Mouse (Mus musculus) MEL (cell line): ENCODE measurements around the gene Gm49396. TPM values are rescaled to one million over a fixed set of nuclear protein-coding genes. Genes with fewer than 3 reads are reported as not detected.
A peak's percentile ranks its signal among the peaks of the same experiment; 100 is the strongest.

ENCODE experiments used
- DNase-seq: peaks from one replicate; pipeline ENCODE4 v3.0.0; 2011; ENCODE audit warnings: low read depth, low spot score
- H3K27ac ChIP-seq: 2 replicates; pipeline ENCODE4 v1.5.1; 2012; ENCODE audit warnings: low read depth, mild to moderate bottlenecking, control low read depth, low read length, moderate library complexity; ENCODE audit not compliant: control insufficient read depth
- H3K27me3 ChIP-seq, 2 experiments: fragments of 150-350 bp in 1 of 2; sonication (generic) in 1 of 2; 2 replicates each; pipeline ENCODE4 v1.6.1; 2012; ENCODE audit warnings: low read length in 2 of 2, mild to moderate bottlenecking in 2 of 2, improper control_type of control experiment in 1 of 2, moderate library complexity in 1 of 2; ENCODE audit not compliant: insufficient read depth in 2 of 2, control insufficient read depth in 1 of 2
- H3K36me3 ChIP-seq, 2 experiments: 2 replicates each; pipeline ENCODE4 v1.6.1; 2012 to 2014; ENCODE audit warnings: low read length in 2 of 2, improper control_type of control experiment in 1 of 2, inconsistent platforms in 1 of 2, mild to moderate bottlenecking in 1 of 2; ENCODE audit not compliant: insufficient read depth in 2 of 2, control insufficient read depth in 1 of 2
- H3K4me1 ChIP-seq, 2 experiments: fragments of 150-350 bp in 1 of 2; sonication (generic) in 1 of 2; 2 replicates each; pipeline ENCODE4 v1.6.1; 2012; ENCODE audit warnings: low read length in 2 of 2, improper control_type of control experiment in 1 of 2, mild to moderate bottlenecking in 1 of 2; ENCODE audit not compliant: insufficient read depth in 2 of 2, control insufficient read depth in 1 of 2
- H3K4me3 ChIP-seq, 2 experiments: fragments of 150-350 bp in 1 of 2; sonication (generic) in 1 of 2; 2 replicates each; pipeline ENCODE4 v1.5.1; 2012; ENCODE audit warnings: low read depth in 2 of 2, low read length in 2 of 2, mild to moderate bottlenecking in 2 of 2, moderate library complexity in 2 of 2, control low read depth in 1 of 2, improper control_type of control experiment in 1 of 2; ENCODE audit not compliant: control insufficient read depth in 1 of 2, insufficient read depth in 1 of 2
- H3K79me2 ChIP-seq: 2 replicates; pipeline ENCODE4 v1.6.1; 2012; ENCODE audit warnings: mild to moderate bottlenecking, low read length, moderate library complexity; ENCODE audit not compliant: control insufficient read depth, poor library complexity, insufficient read depth
- H3K9ac ChIP-seq: 2 replicates; pipeline ENCODE4 v1.6.1; 2012; ENCODE audit warnings: low read depth, mild to moderate bottlenecking, control low read depth, low read length, moderate library complexity; ENCODE audit not compliant: control insufficient read depth, poor library complexity, severe bottlenecking
- H3K9me3 ChIP-seq: fragments of 150-350 bp; sonication (generic); replicated peaks from 2 replicates; pipeline ENCODE4 v1.6.1; 2012; ENCODE audit warnings: mild to moderate bottlenecking, low read length, improper control_type of control experiment, moderate library complexity; ENCODE audit not compliant: insufficient read depth
- BHLHE40 ChIP-seq: IDR thresholded peaks from 2 replicates; pipeline ENCODE4 v1.6.1; 2012; ENCODE audit warnings: low read depth, mild to moderate bottlenecking, inconsistent platforms, low read length, improper control_type of control experiment, borderline replicate concordance
- CHD1 ChIP-seq: IDR thresholded peaks from 2 replicates; pipeline ENCODE4 v1.6.1; 2012; ENCODE audit warnings: low read depth, mild to moderate bottlenecking, inconsistent platforms, low read length, improper control_type of control experiment
- CHD2 ChIP-seq: IDR thresholded peaks from 2 replicates; pipeline ENCODE4 v1.6.1; 2011; ENCODE audit warnings: low read length, improper control_type of control experiment
- CTCF ChIP-seq, 3 experiments: IDR thresholded peaks in 2 of 3; conservative IDR thresholded peaks in 1 of 3; 2 replicates each; pipeline ENCODE4 v1.5.1; 2011 to 2012; ENCODE audit warnings: low read length in 3 of 3, low read depth in 2 of 3, mild to moderate bottlenecking in 2 of 3, improper control_type of control experiment in 1 of 3, inconsistent platforms in 1 of 3, mixed read lengths in 1 of 3, moderate library complexity in 1 of 3; ENCODE audit not compliant: control insufficient read depth in 1 of 3, insufficient read depth in 1 of 3, poor library complexity in 1 of 3, severe bottlenecking in 1 of 3
- E2F4 ChIP-seq: IDR thresholded peaks from 2 replicates; pipeline ENCODE4 v1.6.1; 2011; ENCODE audit warnings: low read depth, low read length, improper control_type of control experiment, borderline replicate concordance
- ELF1 ChIP-seq: IDR thresholded peaks from 2 replicates; pipeline ENCODE4 v1.6.1; 2014; ENCODE audit warnings: low read depth, mild to moderate bottlenecking, inconsistent platforms, low read length, improper control_type of control experiment, moderate library complexity
- ETS1 ChIP-seq: IDR thresholded peaks from 2 replicates; pipeline ENCODE4 v1.6.1; 2012; ENCODE audit warnings: low read depth, mild to moderate bottlenecking, inconsistent platforms, low read length, improper control_type of control experiment, moderate library complexity
- GABPA ChIP-seq: IDR thresholded peaks from 2 replicates; pipeline ENCODE4 v1.6.1; 2012; ENCODE audit warnings: low read depth, mild to moderate bottlenecking, inconsistent platforms, low read length, improper control_type of control experiment, moderate library complexity
- GATA1 ChIP-seq: IDR thresholded peaks from 2 replicates; pipeline ENCODE4 v1.6.1; 2011; ENCODE audit warnings: low read depth, low read length, improper control_type of control experiment
- HCFC1 ChIP-seq: IDR thresholded peaks from 2 replicates; pipeline ENCODE4 v1.6.1; 2012; ENCODE audit warnings: low read depth, mild to moderate bottlenecking, inconsistent platforms, low read length, improper control_type of control experiment, moderate library complexity
- KAT2A ChIP-seq: conservative IDR thresholded peaks from 2 replicates; pipeline ENCODE4 v1.6.1; 2012; ENCODE audit warnings: low read depth, low read length, improper control_type of control experiment, inconsistent platforms
- MAX ChIP-seq: IDR thresholded peaks from 2 replicates; pipeline ENCODE4 v1.6.1; 2011; ENCODE audit warnings: low read length, improper control_type of control experiment
- MAZ ChIP-seq: IDR thresholded peaks from 2 replicates; pipeline ENCODE4 v1.6.1; 2012; ENCODE audit warnings: low read depth, mild to moderate bottlenecking, inconsistent platforms, low read length, improper control_type of control experiment
- MXI1 ChIP-seq: IDR thresholded peaks from 2 replicates; pipeline ENCODE4 v1.6.1; 2011; ENCODE audit warnings: mild to moderate bottlenecking, low read depth, low read length, improper control_type of control experiment
- MYC ChIP-seq: IDR thresholded peaks from 2 replicates; pipeline ENCODE4 v1.6.1; 2011; ENCODE audit warnings: low read depth, mild to moderate bottlenecking, low read length, improper control_type of control experiment, moderate library complexity
- NRF1 ChIP-seq: IDR thresholded peaks from 2 replicates; pipeline ENCODE4 v1.6.1; 2014; ENCODE audit warnings: low read depth, mild to moderate bottlenecking, inconsistent platforms, low read length, improper control_type of control experiment, moderate library complexity; ENCODE audit not compliant: poor library complexity, insufficient read depth, severe bottlenecking
- POLR2A ChIP-seq, 2 experiments: IDR thresholded peaks; 2 replicates each; pipeline ENCODE4 v1.6.1; 2011 to 2012; ENCODE audit warnings: low read length in 2 of 2, mild to moderate bottlenecking in 2 of 2, control low read depth in 1 of 2, improper control_type of control experiment in 1 of 2, low read depth in 1 of 2, moderate library complexity in 1 of 2; ENCODE audit not compliant: control insufficient read depth in 1 of 2, insufficient read depth in 1 of 2, poor library complexity in 1 of 2
- POLR2AphosphoS2 ChIP-seq: IDR thresholded peaks from 2 replicates; pipeline ENCODE4 v1.6.1; 2011; ENCODE audit warnings: low read length, improper control_type of control experiment
- RAD21 ChIP-seq: IDR thresholded peaks from 2 replicates; pipeline ENCODE4 v1.6.1; 2011; ENCODE audit warnings: mild to moderate bottlenecking, low read depth, low read length, improper control_type of control experiment
- SIN3A ChIP-seq: IDR thresholded peaks from 2 replicates; pipeline ENCODE4 v1.6.1; 2012; ENCODE audit warnings: low read length, improper control_type of control experiment, inconsistent platforms
- SMC3 ChIP-seq: IDR thresholded peaks from 2 replicates; pipeline ENCODE4 v1.6.1; 2011; ENCODE audit warnings: low read depth, low read length, improper control_type of control experiment
- TBP ChIP-seq: IDR thresholded peaks from 2 replicates; pipeline ENCODE4 v1.8.0; 2011; ENCODE audit warnings: low read depth, low read length, improper control_type of control experiment
- TCF12 ChIP-seq: IDR thresholded peaks from 2 replicates; pipeline ENCODE4 v1.6.1; 2014; ENCODE audit warnings: low read depth, mild to moderate bottlenecking, inconsistent platforms, low read length, improper control_type of control experiment, moderate library complexity
- ZC3H11A ChIP-seq: IDR thresholded peaks from 2 replicates; pipeline ENCODE4 v1.6.1; 2012; ENCODE audit warnings: low read depth, mild to moderate bottlenecking, inconsistent platforms, low read length, improper control_type of control experiment
- ZMIZ1 ChIP-seq: IDR thresholded peaks from 2 replicates; pipeline ENCODE4 v1.6.1; 2012; ENCODE audit warnings: low read depth, mild to moderate bottlenecking, inconsistent platforms, low read length, improper control_type of control experiment, moderate library complexity
- polyA plus RNA-seq, 2 experiments: library from polyadenylated mRNA; stranded (reverse) in 1 of 2; unstranded in 1 of 2; fragments of >175 nt in 1 of 2; fragments of >200 nt in 1 of 2; gene quantifications; 2 replicates each; pipeline versions ENCODE4 v1.2.1 to v1.2.4; 2012; ENCODE audit warnings: low replicate concordance in 2 of 2, low read depth in 1 of 2; ENCODE audit not compliant: insufficient read length in 2 of 2, insufficient read depth in 1 of 2, missing spikeins in 1 of 2
- total RNA-seq: library from RNA; depleted of rRNA; stranded (reverse); fragments of 300-350 nt; gene quantifications from 2 replicates; pipeline ENCODE4 v1.2.3, GENCODE M21; 2012

The Gm49396 gene
- total and polyA plus RNA-seq, 3 experiments = 1.9 to 4.2 TPM; not detected in 1

GRCm38 (mm10) chr7:30588676-30589434, 25.7 kb downstream of the Gm49396 start, which contains the start of gene Kmt2b:
Gene Kmt2b (minus strand): TSS chr7:30588726.
- Histone ChIP-seq H3K27me3 (no peaks in the 10 kb centered on the region), H3K4me1 (peaks cover 7 to 31% of the 10 kb centered on the region in 2 experiments; a peak in 3 of 4 replicates), H3K9me3 (no peaks in the 10 kb centered on the region), H3K36me3 (peaks cover 4 to 13% of the 10 kb centered on the region in 2 experiments; a peak in 3 of 4 replicates), H3K27ac (peak within 1 kb of the TSS; percentile 70), H3K4me3 (peak within 1 kb of the TSS; percentile 83 to 99), H3K9ac (peak within 1 kb of the TSS; percentile 93), H3K79me2 (peaks cover 36% of the 10 kb centered on the region)
- peak; percentile 43; the same call in 1 of the 2 replicates for TF ChIP-seq ETS1
- TF ChIP-seq MAZ = peak; percentile 91
- TF ChIP-seq KAT2A = peak; percentile 87
- TF ChIP-seq CHD1 = no peak
- TF ChIP-seq HCFC1 = peak; percentile 95
- TF ChIP-seq BHLHE40 = 0 out of 2 replicates have a peak, but pooled peaks have one; percentile 31
- TF ChIP-seq ELF1 = peak; percentile 68; the same call in 1 of the 2 replicates
- TF ChIP-seq SIN3A = peak; percentile 68; the same call in 1 of the 2 replicates
- TF ChIP-seq E2F4 = no peak
- TF ChIP-seq GABPA = no peak
- peak; percentile 45; the same call in 1 of the 2 replicates for TF ChIP-seq MAX
- TF ChIP-seq TCF12 = peak; percentile 45; the same call in 1 of the 2 replicates
- peak in 1 of 2 experiments; percentile 69; a peak in 2 of 4 replicates for TF ChIP-seq POLR2A (IDR thresholded peaks at IDR 0.05; ENCODE audit: control insufficient read depth in 1 of 2, insufficient read depth in 1 of 2, low read depth in 1 of 2, low read length in 2 of 2, poor library complexity in 1 of 2)
- TF ChIP-seq NRF1 = peak; percentile 42; the same call in 1 of the 2 replicates
- peak; percentile 97 for DNase-seq

DNA sequence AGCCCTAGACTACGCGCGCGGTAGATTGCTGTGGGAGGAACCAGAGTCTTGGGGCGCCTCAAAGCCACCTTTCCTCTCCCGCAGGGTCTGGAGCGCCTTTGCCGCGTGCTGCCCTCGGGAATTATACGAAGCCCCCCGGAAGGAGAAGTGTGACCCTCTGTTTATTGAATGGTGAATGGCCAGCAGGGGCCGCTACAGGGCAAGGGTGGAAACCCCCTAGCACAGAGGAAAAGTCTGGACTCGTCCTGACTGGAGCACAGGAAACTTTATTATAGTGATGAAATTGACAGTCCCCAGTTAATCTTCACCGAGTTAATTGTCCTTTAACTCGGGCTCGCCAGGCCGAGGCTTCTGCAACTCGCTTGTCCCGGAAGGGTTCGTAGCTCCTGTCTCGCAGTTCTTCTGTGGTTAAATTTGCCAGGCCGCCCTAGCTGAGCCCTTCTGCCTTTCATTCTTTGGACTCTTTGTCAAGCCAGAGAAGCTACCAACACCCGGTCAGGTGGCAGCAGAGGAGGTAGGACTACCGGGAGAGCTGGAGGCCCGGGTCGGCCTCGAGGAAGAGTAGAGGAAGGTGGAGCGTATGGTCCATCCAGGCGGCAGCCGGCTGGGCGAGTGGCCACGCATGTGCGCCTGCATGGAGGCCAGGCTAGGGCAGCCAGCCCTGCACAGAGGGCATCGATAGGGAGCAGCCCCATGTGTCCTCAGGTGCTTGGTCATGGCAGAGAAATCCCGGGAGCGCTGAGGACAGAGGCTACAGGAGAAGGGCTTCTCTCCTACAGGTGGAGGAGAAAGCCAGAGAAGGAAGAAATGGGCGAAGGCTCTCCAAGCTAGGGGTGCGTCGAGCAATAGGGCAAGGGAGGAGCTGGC, 26.5 kb downstream of the Gm49396 start:
- peak; percentile 85 for DNase-seq
- H3K27me3 ChIP-seq = no peaks in the 10 kb centered on the region
- peaks cover 36% of the 10 kb centered on the region for H3K79me2 ChIP-seq
- peaks cover 1 to 13% of the 10 kb centered on the region in 2 experiments; a peak in 3 of 4 replicates for H3K36me3 ChIP-seq
- H3K4me1 ChIP-seq = peaks cover 10 to 34% of the 10 kb centered on the region in 2 experiments; a peak in 3 of 4 replicates
- peak overlapping the region; percentile 43 to 68 for H3K4me3 ChIP-seq
- no peaks in the 10 kb centered on the region for H3K9me3 ChIP-seq
- peak overlapping the region; percentile 70 for H3K27ac ChIP-seq
- no peak for TF ChIP-seq GATA1
- TF ChIP-seq CHD2 = no peak
- TF ChIP-seq SIN3A = peak; percentile 63; the same call in 1 of the 2 replicates
- TF ChIP-seq MYC = peak; percentile 60; the same call in 1 of the 2 replicates
- peak; percentile 75 to 91 (median 86) for TF ChIP-seq CTCF (IDR thresholded peaks at IDR 0.05 in 2 of 3, conservative IDR thresholded peaks at IDR 0.05 in 1 of 3; ENCODE audit: control insufficient read depth in 1 of 3, insufficient read depth in 1 of 3, low read depth in 2 of 3, low read length in 3 of 3, poor library complexity in 1 of 3, severe bottlenecking in 1 of 3)
- TF ChIP-seq TBP = 0 out of 2 replicates have a peak, but pooled peaks have one; percentile 37
- peak; percentile 48; the same call in 1 of the 2 replicates for TF ChIP-seq ELF1
- no peak for TF ChIP-seq CHD1
- TF ChIP-seq POLR2AphosphoS2 = no peak
- TF ChIP-seq ZMIZ1 = peak; percentile 56; the same call in 1 of the 2 replicates
- peak; percentile 77 for TF ChIP-seq MXI1
- 0 out of 2 replicates have a peak, but pooled peaks have one; percentile 13 for TF ChIP-seq NRF1
- peak; percentile 78 for TF ChIP-seq RAD21
- TF ChIP-seq SMC3 = peak; percentile 62
- 0 out of 2 replicates have a peak, but pooled peaks have one; percentile 53 for TF ChIP-seq MAZ
- peak; percentile 58 for TF ChIP-seq ZC3H11A
- peak overlapping the region; percentile 79 for H3K9ac ChIP-seq
